Mouse (Mus musculus) large intestine, adult 2 months (tissue): ENCODE measurements around the gene Med27. TPM values are rescaled to one million over a fixed set of nuclear protein-coding genes. Genes with fewer than 3 reads are reported as not detected.

Experiments used
- DNase-seq: peaks from one replicate; pipeline ENCODE4 v3.0.0-alpha.2; 2012; ENCODE audit warnings: low read depth, low spot score
- WGBS: fragments of 180-500 bp; shearing (Covaris S2); methylation state at CpG from one replicate; pipeline ENCODE4 v1.1.7; 2018; 5-methylcytosine and 5-hydroxymethylcytosine counted together
- polyA plus RNA-seq: library from polyadenylated mRNA; depleted of rRNA; stranded (reverse); fragments of >200 nt; gene quantifications from 2 replicates; pipeline ENCODE4 v1.2.3, GENCODE M21; 2012

Gene Med27
- polyA plus RNA-seq, 1 experiment = 39.0 TPM

DNA sequence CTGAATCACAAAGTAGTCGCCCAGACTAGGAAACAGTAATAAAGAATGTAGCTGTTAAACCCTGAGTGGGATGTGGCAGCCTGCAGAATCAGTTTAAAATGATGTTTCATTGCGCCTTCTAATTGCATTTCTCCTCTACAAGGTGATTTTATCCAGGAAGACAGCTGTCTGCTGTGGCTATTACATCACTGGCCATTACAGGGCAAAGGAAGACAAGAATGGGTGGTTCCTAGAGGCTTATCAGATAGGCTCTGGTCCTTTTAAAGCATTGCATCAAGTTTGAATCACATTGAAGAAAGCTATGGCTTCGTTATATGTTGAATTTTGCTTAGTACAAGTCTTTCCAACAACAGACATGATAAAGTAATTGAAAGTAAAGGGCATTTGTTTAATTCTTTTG lies 76.4 kb downstream of the Med27 start:
- DNase-seq = no peak
- 58% methylated on average over 3 of the region's 3 CpGs for WGBS

DNA sequence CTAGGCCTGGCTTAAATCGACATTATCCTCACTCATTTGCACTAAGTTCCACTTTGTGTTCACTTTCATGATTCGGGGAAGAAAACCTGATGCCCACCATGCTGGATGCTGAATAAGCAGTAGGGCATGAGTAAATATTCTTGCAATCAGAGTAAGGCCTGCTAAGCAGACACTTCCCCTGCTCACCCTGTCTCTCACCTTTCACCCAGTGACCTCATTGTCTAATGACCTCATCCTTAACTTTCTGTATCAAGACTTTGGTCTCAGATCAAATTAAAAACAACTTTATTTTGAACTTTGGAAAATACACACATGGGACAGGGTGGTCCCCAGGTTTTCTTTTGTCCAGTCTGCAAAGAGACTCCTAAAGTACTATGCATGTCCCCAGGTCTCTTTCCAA lies 78.8 kb downstream of the Med27 start:
- DNase-seq = no peak
- 74% methylated on average over 2 of the region's 2 CpGs for WGBS

DNA sequence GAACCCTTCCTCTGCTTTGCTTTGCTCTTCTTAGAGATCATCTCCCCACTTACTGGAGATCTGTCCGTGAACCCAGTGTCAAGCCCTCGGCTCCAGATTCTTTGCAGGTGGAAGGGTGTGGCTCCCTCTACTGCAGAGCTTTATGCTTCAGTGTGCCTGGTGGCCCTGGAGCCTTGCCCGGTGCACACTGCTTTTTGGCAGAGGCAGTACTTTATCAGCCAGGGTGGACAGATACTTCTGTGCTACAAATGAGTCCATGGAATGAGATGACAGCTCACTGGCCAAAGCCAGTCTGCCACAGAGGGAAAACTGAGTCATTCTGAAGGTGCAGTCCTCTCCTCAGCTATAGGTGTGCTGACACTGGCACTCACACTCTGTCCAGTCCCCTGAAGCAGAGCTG lies 80.1 kb downstream of the Med27 start:
- 25% methylated on average over 3 of the region's 3 CpGs for WGBS
- no peak for DNase-seq

DNA sequence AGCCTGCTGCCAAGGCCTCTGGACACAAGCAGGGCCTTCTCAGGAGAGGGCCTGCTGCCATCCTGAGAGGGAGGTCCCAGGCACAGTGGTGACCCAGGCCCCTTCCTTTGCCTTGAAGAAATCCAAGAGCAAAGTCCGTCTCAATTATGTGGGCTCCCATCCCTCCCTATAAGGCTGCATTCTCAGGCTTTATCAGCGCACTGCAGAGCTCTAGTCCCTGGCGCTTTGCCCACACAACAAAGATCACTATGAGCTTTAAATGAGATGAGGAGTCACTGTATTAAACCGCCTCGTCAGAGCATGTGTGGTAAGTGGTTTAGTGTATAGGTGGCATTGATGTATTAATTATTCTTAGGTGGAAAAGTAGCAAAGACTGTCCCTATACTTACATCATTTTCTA lies 85.9 kb downstream of the Med27 start:
- WGBS = 69% methylated on average over 5 of the region's 5 CpGs
- no peak for DNase-seq

DNA sequence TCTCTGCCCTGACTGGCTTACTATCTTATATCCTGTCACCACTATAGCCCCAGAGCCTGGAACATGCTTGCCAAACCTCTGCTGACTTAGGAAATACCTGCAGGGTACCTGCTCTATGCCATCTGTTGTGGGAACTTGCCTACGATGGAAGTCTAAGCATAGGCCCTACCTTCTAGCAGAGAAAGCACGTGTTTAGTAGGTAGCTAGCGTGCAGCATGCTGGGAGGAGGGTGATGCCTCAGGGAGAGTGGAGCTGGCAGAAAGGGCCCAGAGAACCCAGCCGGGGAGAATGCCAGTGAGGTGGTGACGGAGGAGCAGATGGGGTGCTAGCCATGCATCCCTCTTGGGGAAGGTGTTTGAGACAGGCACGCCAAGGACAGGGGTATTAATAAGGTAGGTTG lies 89.8 kb downstream of the Med27 start:
- DNase-seq = no peak
- 90% methylated on average over 6 of the region's 6 CpGs for WGBS

DNA sequence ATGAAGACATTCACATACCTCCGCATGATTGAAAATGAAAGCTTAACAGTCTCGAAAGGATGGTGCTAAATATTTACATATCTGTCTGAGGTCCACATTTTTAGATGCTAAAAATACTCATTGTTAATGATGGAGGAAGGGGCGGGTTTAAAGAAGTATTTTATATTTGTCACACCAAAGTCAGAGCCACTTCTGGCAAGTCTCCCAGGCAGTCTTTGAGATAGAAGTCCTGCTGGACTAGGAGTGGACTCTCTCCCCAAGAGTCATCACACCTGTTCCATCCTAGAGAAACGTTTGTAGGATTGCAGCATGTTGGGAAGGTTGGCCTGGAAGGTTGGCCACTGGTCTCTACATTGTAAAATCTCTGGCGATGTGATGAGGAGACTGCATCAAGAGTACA lies 90.5 kb downstream of the Med27 start:
- 63% methylated on average over 5 of the region's 5 CpGs for WGBS
- DNase-seq = no peak

DNA sequence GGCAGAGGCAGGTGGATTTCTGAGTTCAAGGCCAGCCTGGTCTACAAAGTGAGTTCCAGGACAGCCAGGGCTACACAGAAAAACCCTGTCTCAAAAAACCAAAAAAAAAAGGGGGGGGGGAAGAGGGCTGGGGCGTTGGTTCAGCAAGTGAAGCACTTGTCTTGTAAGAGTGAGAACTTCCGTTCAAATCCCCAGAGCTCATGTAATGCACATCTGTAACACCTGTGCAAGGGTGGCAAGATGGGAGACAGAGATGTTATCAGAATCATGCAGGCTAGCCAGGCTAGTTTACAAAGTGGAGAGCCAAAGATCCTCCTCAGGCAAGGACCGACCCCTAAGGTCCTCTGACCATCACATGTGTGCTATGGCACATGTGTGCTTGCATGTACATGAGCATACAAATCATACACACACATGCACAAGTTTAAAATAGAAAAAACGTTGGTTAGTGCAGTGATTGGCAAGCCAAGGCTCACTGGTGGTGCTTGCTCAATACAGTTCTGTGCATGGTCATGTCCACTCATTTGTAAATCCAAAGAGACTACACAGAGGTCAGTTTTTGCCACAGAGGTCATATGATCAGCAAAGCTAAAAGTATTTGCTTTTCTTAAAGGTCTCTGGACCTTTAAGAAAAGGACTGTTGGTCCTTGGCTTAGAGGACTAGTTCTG lies 91.4 kb downstream of the Med27 start:
- 82% methylated on average over 4 of the region's 4 CpGs for WGBS

DNA sequence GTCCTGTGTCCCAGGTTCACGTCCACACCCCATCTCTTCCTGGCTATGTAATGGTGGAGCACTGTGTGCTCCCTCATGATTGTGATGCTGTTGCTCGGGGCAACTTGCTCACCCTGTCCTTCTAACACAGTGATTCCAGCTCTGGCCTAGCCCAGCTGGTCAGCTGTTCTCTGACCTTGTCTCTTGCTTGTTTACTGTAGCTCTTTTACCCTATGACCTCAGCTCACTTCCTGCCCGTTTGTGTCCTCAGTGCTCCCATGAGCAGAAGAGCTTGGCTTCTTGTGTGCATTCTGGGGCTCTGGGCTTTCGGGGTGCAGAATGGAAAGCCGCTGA lies 91.9 kb downstream of the Med27 start:
- 69% methylated on average over 5 of the region's 5 CpGs for WGBS
- DNase-seq = no peak

More for the DNA sequence above, 91.4 kb downstream of the Med27 start:
- DNase-seq = no peak

DNA sequence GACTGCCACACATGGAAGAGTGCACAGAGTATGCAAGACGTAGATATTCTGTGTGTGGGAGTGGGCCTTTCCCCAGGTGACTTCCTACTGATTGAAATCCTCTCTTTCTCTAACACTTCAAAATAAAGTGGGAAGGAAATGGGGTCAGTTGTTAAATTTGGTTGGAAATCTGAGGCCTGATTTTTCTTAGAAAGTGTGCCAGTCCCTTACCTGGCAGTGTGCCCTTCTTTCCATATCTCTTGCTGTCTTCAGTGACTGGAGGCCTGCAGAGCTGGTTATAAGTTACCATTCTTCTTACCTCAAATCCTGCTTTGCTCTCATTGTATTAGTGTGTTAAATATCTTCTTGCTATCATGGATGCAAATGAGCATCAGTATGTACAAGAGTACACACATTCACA lies 92.4 kb downstream of the Med27 start:
- WGBS = 91% methylated on average over 1 of the region's 1 CpGs
- DNase-seq = no peak

DNA sequence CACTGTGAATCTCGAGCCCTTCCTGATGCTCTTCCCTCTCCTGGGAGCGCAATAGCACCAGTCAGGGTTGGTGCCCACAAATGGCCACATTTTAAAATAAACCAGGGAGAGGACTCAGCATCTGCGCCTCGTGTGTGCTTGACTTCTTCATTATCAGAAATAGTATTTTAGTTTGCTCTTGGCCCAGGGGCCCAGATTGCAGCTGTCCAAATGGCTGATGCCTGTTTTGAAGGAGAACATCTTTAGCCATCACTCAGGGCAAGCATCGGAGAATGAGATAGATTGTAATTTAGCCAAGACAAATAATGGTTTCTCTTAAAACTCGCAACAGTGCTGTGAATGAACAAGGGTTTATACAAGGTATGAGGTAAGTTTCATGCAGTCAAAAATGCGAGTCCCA lies 92.8 kb downstream of the Med27 start:
- 69% methylated on average over 7 of the region's 7 CpGs for WGBS
- no peak for DNase-seq

DNA sequence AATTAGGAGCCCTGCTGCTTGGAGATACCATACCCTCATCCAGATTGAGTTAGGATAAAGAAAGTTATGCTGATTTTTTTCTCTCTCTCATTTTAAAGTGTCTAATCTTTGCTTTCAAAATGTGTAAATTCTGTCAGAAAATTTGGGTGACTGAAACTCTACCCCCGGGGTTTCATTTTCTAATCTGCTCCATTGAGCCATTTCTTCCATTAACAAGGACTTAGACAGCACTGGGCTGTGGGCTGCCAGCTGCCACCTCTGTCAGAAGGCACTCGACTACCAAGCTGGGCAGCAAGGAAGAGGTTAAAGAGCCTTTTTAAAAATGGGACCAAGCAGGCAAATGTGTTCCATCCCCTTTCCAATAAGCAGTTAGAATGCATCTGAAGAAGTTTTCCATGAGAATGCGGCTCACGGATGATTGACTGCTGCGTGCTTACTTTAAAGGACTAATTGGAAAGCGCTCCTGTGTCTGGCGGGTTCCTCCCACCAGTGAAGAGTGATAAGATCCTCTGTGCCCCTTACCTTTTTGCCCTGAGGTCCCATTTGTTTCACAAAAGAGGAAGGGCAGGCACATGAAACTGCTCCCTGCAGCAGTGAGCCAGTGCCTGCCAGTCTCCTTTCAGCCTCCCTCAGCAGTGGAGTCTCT lies 93.4 kb downstream of the Med27 start:
- 86% methylated on average over 7 of the region's 7 CpGs for WGBS
- DNase-seq = no peak

DNA sequence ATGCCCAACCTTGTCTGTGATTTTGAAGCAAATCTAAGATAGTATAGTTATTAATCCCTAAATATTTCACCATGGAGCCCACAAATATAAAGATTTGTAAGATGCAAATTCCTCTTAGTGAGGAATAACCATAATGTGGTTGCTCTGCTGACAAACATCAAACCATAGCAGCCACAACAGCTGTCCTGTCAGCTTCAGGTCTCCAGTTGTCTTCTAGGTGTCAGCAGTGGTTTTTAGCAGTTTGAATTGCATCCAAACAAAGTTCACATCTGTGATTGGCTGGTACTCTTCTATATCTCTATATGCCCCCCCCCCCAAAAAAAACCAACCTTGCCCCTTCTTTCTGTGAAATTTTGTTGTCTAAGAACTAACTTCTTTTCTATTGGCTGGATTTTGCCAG lies 95.7 kb downstream of the Med27 start:
- DNase-seq = no peak

DNA sequence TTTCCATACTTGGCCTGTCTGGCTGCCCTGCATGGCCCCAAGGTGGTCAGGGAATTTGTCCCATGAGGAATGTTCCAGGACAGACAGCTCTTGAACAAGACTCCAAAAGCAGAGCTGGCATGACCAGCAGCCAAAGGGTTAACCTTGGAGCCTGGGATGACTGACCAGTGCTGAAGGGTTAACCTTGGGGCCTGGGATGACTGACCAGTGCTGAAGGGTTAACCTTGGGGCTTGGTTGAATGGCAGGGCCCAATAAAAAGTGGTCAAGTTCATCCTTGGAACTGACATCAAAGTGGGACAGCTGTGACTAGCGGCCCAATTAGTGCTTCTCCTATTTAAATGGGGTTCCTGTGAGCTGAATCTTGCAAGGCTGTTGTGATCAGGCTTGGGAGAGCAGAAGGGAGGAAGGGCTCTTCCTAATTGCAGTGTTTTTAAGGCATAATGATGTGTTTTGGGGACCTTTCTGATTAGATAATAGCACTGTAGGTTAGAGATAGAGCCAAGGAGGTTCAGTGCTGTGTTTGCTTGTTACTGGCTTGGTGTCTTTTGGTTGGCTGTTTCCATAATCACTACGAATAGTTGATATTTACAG lies 97.1 kb downstream of the Med27 start:
- no peak for DNase-seq
- 87% methylated on average over 2 of the region's 2 CpGs for WGBS

DNA sequence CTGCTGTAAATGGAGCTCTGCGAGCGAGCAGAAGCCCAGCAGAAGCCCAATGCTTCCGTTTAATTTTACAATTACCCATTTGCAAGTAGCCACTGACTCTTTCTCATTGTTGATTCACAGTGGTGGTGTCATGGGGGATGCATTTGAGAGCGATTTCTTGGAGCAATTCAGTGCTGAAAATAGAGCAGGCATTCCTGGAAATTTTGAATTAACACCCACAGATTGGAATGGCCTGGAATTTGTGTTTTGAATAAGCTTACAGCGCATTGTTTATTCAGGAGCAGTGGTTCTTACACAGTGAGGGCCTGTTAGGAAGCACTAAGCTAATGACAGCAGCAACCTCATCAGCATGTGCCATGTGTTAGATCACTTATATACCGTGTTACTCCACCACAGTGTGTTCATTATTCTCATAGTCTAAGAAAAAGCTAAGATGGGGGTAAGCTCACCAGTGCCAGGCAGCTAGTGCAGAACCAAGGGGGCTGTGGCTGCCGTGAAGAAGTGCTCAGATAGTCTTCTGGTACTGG lies 101.9 kb downstream of the Med27 start:
- WGBS = 79% methylated on average over 7 of the region's 7 CpGs
- DNase-seq = no peak

DNA sequence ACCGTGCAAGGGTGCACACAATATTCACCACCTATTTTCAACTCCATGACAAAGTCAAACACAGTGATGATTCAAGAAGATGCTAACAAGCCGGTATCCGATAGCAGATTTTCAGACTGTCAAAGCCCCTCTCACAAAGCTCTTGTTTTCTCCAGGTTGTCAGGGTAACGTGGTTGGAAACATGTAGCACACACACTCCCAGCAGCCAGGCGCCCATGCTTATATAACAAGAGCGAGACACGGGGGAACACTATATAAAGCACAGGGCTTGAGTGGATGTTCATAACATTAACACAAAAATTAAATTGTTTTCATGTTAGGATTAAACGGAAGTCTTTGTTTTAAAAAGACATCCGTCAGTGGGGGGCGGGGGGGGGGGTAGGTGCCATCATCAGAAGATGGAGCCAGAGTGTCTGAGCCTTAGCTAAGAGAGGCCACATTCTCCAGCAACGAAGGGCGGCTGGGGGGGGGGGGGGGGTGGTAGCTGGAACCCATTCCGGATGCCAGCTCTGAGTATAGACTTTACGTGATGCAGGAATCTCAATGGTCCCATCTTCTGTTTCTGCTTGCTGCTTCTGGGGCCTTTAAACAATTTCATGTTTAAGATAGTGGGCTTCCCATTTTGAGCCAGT lies 104.9 kb downstream of the Med27 start:
- no peak for DNase-seq
- WGBS = 75% methylated on average over 14 of the region's 14 CpGs

DNA sequence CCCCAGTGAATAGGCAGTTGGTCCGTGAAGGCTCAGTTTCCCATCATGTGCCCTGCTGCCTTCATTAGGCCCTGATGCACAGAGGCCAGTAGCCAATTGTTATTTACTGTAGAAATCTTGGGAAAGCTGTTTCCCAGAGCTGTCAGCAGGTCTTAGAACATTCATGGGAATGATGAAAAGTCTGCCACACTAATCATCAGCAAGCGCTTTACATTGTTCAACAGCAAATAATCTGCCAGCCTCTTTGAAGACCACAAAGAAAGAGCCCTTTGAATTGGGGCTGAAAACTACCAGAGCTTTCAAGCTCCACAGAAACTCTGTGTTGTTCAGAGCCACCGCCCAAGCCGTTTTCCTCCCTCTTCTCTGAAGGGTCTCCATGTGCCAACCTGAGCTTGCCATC lies 106.8 kb downstream of the Med27 start:
- WGBS = 90% methylated on average over 4 of the region's 4 CpGs
- no peak for DNase-seq

DNA sequence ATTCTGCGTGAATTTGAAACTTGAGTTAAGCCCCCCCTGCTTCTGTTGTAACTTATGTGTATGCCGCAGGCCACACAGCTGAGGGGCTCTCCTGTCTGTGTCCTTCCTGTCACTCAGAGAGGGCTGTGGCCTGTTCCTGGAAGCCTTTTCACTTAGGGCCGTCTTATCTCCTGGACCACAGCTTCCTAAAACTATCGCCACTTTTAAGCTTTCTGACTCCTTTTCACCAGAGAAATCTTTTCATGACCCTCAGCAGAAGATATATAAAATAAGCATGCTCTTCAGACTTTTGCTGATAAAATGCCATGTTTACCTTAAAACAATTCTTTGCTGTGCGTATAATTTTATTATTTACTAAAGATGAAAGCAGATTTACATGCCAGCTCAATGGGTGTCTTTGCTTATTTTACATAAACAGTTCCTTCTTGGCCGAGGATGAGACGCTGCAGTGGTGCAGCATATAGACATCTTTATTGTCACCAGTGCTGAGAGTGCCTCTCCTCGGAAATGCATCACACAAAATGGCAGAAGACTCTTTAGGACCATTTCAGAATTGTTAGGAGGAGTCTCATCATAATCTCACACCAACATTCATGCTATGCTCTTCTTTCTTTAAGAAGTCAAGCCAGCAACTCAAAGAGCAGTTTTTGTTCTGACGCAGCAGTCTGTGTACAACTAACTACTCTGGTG lies 110.2 kb downstream of the Med27 start:
- 73% methylated on average over 9 of the region's 9 CpGs for whole genome bisulfite sequencing

DNA sequence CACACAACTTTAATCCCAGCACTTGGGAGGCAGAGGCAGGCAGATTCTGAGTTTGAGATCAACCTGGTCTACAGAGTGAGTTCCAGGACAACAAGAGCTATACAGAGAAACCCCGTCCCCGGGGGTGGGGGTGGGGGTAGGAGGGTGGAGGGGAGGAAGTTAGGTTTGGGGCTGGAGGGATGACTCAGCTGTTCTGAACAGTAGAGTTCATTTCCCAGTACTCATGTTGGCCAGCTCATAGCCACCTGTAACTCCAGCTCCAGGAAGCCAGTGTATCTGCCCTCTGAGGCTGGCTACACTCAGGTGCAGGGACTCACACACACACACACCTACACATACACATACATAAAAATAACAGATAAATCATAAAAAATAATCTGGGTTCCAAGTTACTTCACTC lies 111.1 kb downstream of the Med27 start:
- 66% methylated on average over 2 of the region's 2 CpGs for WGBS
- no peak for DNase-seq

More for the DNA sequence above, 110.2 kb downstream of the Med27 start:
- no peak for DNase-seq

DNA sequence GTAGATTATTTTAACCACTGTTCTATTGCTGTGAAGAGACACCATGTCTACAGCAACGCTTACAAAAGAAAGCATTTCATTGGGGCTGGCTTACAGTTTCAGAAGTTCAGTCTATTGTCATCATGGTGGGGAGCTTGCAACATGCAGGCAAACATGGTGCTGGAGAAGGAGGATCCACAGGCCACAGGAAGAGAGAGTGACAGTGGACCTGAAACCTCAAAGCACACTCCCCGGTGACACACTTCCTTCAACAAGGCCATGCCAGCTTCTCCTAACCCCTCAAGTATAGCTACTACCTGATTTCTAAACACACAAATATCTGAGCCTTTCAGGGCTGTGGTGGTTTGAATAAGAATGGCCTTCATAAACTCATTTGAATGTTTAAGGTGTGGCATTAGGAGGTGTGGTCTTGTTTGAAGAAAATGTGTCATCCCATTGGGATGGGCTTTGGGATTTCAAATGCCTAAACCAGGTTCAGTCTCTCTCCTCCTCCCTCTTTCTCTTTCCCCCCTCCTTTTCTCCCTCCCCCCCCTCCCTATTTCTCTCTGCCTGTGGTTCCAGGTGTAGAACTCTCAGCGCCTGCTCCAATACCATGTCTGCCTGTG lies 111.8 kb downstream of the Med27 start:
- no peak for DNase-seq
- WGBS = 87% methylated on average over 3 of the region's 3 CpGs

DNA sequence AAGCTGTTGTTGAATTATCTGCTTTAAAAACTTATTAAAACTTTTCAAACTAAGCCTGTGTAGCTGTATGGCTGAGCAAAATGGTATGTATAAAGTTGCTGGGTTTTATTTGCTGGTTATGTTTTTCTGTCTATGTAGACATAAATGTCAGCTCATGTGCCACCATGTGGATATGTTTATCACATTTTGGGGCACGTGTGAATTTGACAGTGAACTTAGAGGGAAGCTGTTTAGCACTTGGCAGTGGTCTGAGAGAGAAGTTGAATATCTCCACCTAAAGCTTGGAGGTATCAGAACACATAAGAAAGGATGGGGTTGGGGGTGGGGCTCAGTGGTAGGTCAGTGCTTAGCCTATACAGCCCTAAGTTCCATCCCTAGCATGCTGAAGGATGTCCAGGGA lies 113.0 kb downstream of the Med27 start:
- WGBS = 76% methylated on average over 1 of the region's 1 CpGs

More for the DNA sequence above, 113.0 kb downstream of the Med27 start:
- DNase-seq = no peak
